Mouse (Mus musculus) bone marrow macrophage, adult 2 months (primary cell): ENCODE data around the gene Pdzk1.

ENCODE experiments used
- CTCF ChIP-seq: IDR thresholded peaks from 2 replicates; pipeline ENCODE4 v1.5.1; 2012; ENCODE audit warnings: low read depth, mild to moderate bottlenecking, low read length, moderate library complexity
- POLR2A ChIP-seq: IDR thresholded peaks from 2 replicates; pipeline ENCODE4 v1.6.1; 2012; ENCODE audit warnings: mild to moderate bottlenecking, low read depth, low read length, borderline replicate concordance

GRCm38 (mm10) chr3:96879536-96879935 is 50.5 kb downstream of the Pdzk1 start:
- TF ChIP-seq CTCF (no peak), POLR2A (no peak)
